8 mouse cellular contexts compared by ENCODE assay signal in genomic region chr7:141046931-141047580, GRCm38 (mm10). TPM values are rescaled to one million over a fixed set of nuclear protein-coding genes. Genes with fewer than 3 reads are reported as not detected.
DNase-seq lines count a peak whose midpoint lies in the region; ATAC-seq and TF ChIP-seq lines count a peak whose summit lies in the region.
"Had no signal": no experiment of that assay in that cellular context is flagged by ENCODE, and none has a peak within 500 bp of the region (broad histone marks: within the 10 kb centered on the region; RNA-seq: fewer than 3 reads in every experiment).

No protein-coding gene starts in this region.

- H3K4me1 ChIP-seq in CH12.LX (ENCODE audit: control insufficient read depth in 1 of 2, insufficient read depth in 2 of 2) = peaks cover 11 to 34% of the 10 kb centered on the region in 2 experiments
- H3K4me1 ChIP-seq in heart, embryonic 11.5 days (ENCODE audit: control insufficient read depth, insufficient read depth, low read length) = peaks cover 10% of the 10 kb centered on the region; the same call in 1 of the 2 replicates
- peaks cover 13% of the 10 kb centered on the region for H3K4me1 ChIP-seq in midbrain, embryonic 12.5 days

- in situ Hi-C loops in CH12.LX (cut with MboI; ENCODE audit: low pct_ligation_motif_present, low pct_unique_long_range_greater_than_20kb, low sequenced_read_pairs) = loop anchor here (5.0 kb wide), 1 partner anchor 35 kb away; the partner anchor contains the start of gene Ifitm3
- in situ Hi-C loops in Patski (cut with MboI; ENCODE audit: low pct_unique_long_range_greater_than_20kb) = loop anchor here (5.0 kb wide), 1 partner anchor 35 kb away; the partner anchor contains the start of gene Ifitm3

- 54% methylated on average over 6 of the region's 6 CpGs for WGBS in heart, embryonic 11.5 days (ENCODE audit: insufficient replicate concordance)
- WGBS in midbrain, embryonic 12.5 days = 72% methylated on average over 6 of the region's 6 CpGs

- dilution Hi-C loops in CH12.LX (cut with MboI; ENCODE audit: extremely low pct_ligation_motif_present, extremely low pct_unique_long_range_greater_than_20kb, low sequenced_read_pairs) = no loop called here

- H3K4me2 ChIP-seq in CH12.LX (ENCODE audit: insufficient read depth, low read depth, poor library complexity, severe bottlenecking) = peak overlapping the region; percentile 97
- peak overlapping the region; percentile 90 for H3K4me2 ChIP-seq in heart, embryonic 11.5 days
- H3K4me2 ChIP-seq in midbrain, embryonic 12.5 days (replicated peaks) = 0 out of 2 replicates have a peak overlapping the region, but pooled peaks have one; percentile 73

- CTCF ChIA-PET in Patski (lab: Charles Lee) = interaction anchor here (0.7 to 3.5 kb wide), 9 partner anchors 23 to 138 kb away, joined by 3 to 37 read pairs (median 3); no protein-coding TSS in a partner anchor

- POLR2A ChIA-PET in Patski (lab: Charles Lee) = no interaction called here

- peak; percentile 1 for ATAC-seq in Patski
- no peak for ATAC-seq in heart, embryonic 11.5 days (replicated peaks; ENCODE audit: insufficient number of reproducible peaks, low FRiP score, low TSS enrichment)
- ATAC-seq in midbrain, embryonic 12.5 days (ENCODE audit: low FRiP score, low read depth) = no peak

- peak overlapping the region; percentile 26; the same call in 1 of the 2 replicates for H3K27ac ChIP-seq in CH12.LX (ENCODE audit: insufficient read depth, low read depth)
- H3K27ac ChIP-seq in heart, embryonic 11.5 days (ENCODE audit: low read depth, low read length) = peak overlapping the region; percentile 59
- H3K27ac ChIP-seq in midbrain, embryonic 12.5 days (replicated peaks) = no peak overlapping the region

- no peak for TF ChIP-seq POLR2A in CH12.LX (IDR thresholded peaks at IDR 0.05; ENCODE audit: low read depth, low read length)

- peaks cover 4% of the 10 kb centered on the region for H3K9me3 ChIP-seq in CH12.LX (replicated peaks; ENCODE audit: low read length)
- no peaks in the 10 kb centered on the region for H3K9me3 ChIP-seq in heart, embryonic 11.5 days (replicated peaks; ENCODE audit: control insufficient read depth, low read length)
- H3K9me3 ChIP-seq in midbrain, embryonic 12.5 days = no peaks in the 10 kb centered on the region

- H3K79me2 ChIP-seq in CH12.LX (replicated peaks; ENCODE audit: control insufficient read depth, extremely low read depth, insufficient read depth, poor library complexity, severe bottlenecking) = no peaks in the 10 kb centered on the region

- peak overlapping the region; percentile 18; the same call in 1 of the 2 replicates for H3K9ac ChIP-seq in CH12.LX (ENCODE audit: insufficient read depth, low read depth)
- peak overlapping the region; percentile 22 for H3K9ac ChIP-seq in heart, embryonic 11.5 days (ENCODE audit: low read depth, low read length)
- no peak overlapping the region for H3K9ac ChIP-seq in midbrain, embryonic 12.5 days (replicated peaks)

- TF ChIP-seq RAD21 in CH12.LX (IDR thresholded peaks at IDR 0.05; ENCODE audit: low read depth, low read length) = no peak; the same call in 1 of the 2 replicates

- TF ChIP-seq CTCF in CH12.LX (conservative IDR thresholded peaks at IDR 0.05 in 1 of 2, IDR thresholded peaks at IDR 0.05 in 1 of 2; ENCODE audit: low read depth in 2 of 2, low read length in 2 of 2) = no peak
- TF ChIP-seq CTCF in Patski (IDR thresholded peaks at IDR 0.05) = no peak

- peak; percentile 63; the same call in 1 of the 2 replicates for TF ChIP-seq EP300 in CH12.LX (IDR thresholded peaks at IDR 0.05; ENCODE audit: low read length)

- peaks cover 6% of the 10 kb centered on the region for H3K27me3 ChIP-seq in CH12.LX (replicated peaks)
- no peaks in the 10 kb centered on the region for H3K27me3 ChIP-seq in Patski
- H3K27me3 ChIP-seq in heart, embryonic 11.5 days (ENCODE audit: control insufficient read depth, insufficient read depth, low read length) = peaks cover 5% of the 10 kb centered on the region; the same call in 1 of the 2 replicates
- 0 out of 2 replicates have a peak, but pooled peaks cover 5% of the 10 kb centered on the region for H3K27me3 ChIP-seq in midbrain, embryonic 12.5 days

- H3K36me3 ChIP-seq in CH12.LX (replicated peaks in 1 of 2; ENCODE audit: control insufficient read depth in 1 of 2, insufficient read depth in 1 of 2, low read length in 1 of 2) = no peaks in the 10 kb centered on the region
- H3K36me3 ChIP-seq in heart, embryonic 11.5 days (ENCODE audit: control insufficient read depth, insufficient read depth, low read length) = no peaks in the 10 kb centered on the region
- no peaks in the 10 kb centered on the region for H3K36me3 ChIP-seq in midbrain, embryonic 12.5 days

- H3K4me3 ChIP-seq in CH12.LX (replicated peaks in 1 of 3; ENCODE audit: low read depth in 2 of 3, low read length in 2 of 3, poor library complexity in 1 of 3) = no peak overlapping the region
- H3K4me3 ChIP-seq in heart, embryonic 11.5 days (ENCODE audit: low read depth, low read length) = no peak overlapping the region
- no peak overlapping the region for H3K4me3 ChIP-seq in midbrain, embryonic 12.5 days

- DNase-seq in CH12.LX (ENCODE audit: extremely low read depth) (peak; percentile 52), Patski (ENCODE audit: low read depth, low spot score) (no peak)
- peak; percentile 67 for DNase-seq in kidney, postnatal 10 days
- DNase-seq in urinary bladder, adult 2 months (ENCODE audit: low spot score) = no peak
- DNase-seq in spleen, postnatal 4 days (ENCODE audit: low spot score in 2 of 2) = no peak

TF ChIP-seq in CH12.LX, 34 proteins besides CTCF, POLR2A, EP300 and RAD21:
- TF ChIP-seq TCF12 (IDR thresholded peaks at IDR 0.05; ENCODE audit: low read depth, low read length) (peak; percentile 34; the same call in 1 of the 2 replicates), IRF4 (IDR thresholded peaks at IDR 0.05; ENCODE audit: low read depth, low read length) (peak; percentile 27; the same call in 1 of the 2 replicates), SMC3 (IDR thresholded peaks at IDR 0.05; ENCODE audit: low read depth, low read length) (peak; percentile 3; the same call in 1 of the 2 replicates), MAZ (IDR thresholded peaks at IDR 0.05; ENCODE audit: low read depth, low read length) (no peak), ELF1 (IDR thresholded peaks at IDR 0.05; ENCODE audit: low read depth, low read length) (no peak), CHD2 (IDR thresholded peaks at IDR 0.05; ENCODE audit: low read length) (no peak), SIN3A (IDR thresholded peaks at IDR 0.05; ENCODE audit: low read length) (0 out of 2 replicates have a peak, but pooled peaks have one; percentile 31), KAT2A (IDR thresholded peaks at IDR 0.05; ENCODE audit: insufficient replicate concordance, low read length) (0 out of 2 replicates have a peak, but pooled peaks have one; percentile 39), NELFE (IDR thresholded peaks at IDR 0.05; ENCODE audit: low read depth, low read length) (no peak), MYC (IDR thresholded peaks at IDR 0.05; ENCODE audit: low read depth, low read length) (no peak)
TF ChIP-seq in CH12.LX: peak in this region for 5.

RNA-seq across cellular contexts. Expression of gene B4galnt4, which starts 13.8 kb away (rescaled TPM):
- total RNA-seq in CH12.LX (2012; rRNA removed) (11.2 and 13.1 TPM in 2 replicates), CH12.LX (2014; rRNA removed) (0.70 and 0.91 TPM in 2 replicates)
- polyA plus RNA-seq in CH12.LX (2012; ENCODE audit: insufficient read length, low read depth) (2.9 TPM in 2 replicates), Patski (2021) (2.2 TPM)
- polyA plus RNA-seq in heart, embryonic 11.5 days (2014; fragmentation: Nextera tagmentation; extraction: Ambion mirVana) = 1.4 and 2.6 TPM in 2 replicates
- polyA plus RNA-seq in midbrain, embryonic 12.5 days (2016; fragmentation: Nextera tagmentation; extraction: Ambion mirVana) = 41.9 and 45.3 TPM in 2 replicates
- 0.45 and 0.55 TPM in 2 replicates for polyA plus RNA-seq in urinary bladder, adult 2 months (2012; rRNA removed)

RNA-seq across cellular contexts. Expression of gene Gm17387, which starts 18.1 kb away (rescaled TPM):
- total RNA-seq in CH12.LX (2012; rRNA removed) (not detected in 2 replicates), CH12.LX (2014; rRNA removed) (not detected in 2 replicates)
- polyA plus RNA-seq in CH12.LX (2012; ENCODE audit: insufficient read length, low read depth) (not detected in 2 replicates), Patski (2021) (not detected)
- not detected in 2 replicates for polyA plus RNA-seq in heart, embryonic 11.5 days (2014; fragmentation: Nextera tagmentation; extraction: Ambion mirVana)
- polyA plus RNA-seq in midbrain, embryonic 12.5 days (2016; fragmentation: Nextera tagmentation; extraction: Ambion mirVana) = not detected in 2 replicates
- polyA plus RNA-seq in urinary bladder, adult 2 months (2012; rRNA removed) = not detected in 2 replicates
- polyA plus RNA-seq: large intestine, adult 2 months had no signal

RNA-seq across cellular contexts. Expression of gene Ifitm6, which starts 29.3 kb away (rescaled TPM):
- total RNA-seq in CH12.LX (2012; rRNA removed) (not detected in 2 replicates), CH12.LX (2014; rRNA removed) (not detected in 2 replicates)
- polyA plus RNA-seq in CH12.LX (2012; ENCODE audit: insufficient read length, low read depth) (not detected in 2 replicates), Patski (2021) (0.21 TPM)
- polyA plus RNA-seq in heart, embryonic 11.5 days (2014; fragmentation: Nextera tagmentation; extraction: Ambion mirVana) = 0.26 TPM in 1 of 2 replicates, not detected in the other
- 0.29 TPM in 1 of 2 replicates, not detected in the other for polyA plus RNA-seq in midbrain, embryonic 12.5 days (2016; fragmentation: Nextera tagmentation; extraction: Ambion mirVana)
- 7.5 and 8.8 TPM in 2 replicates for polyA plus RNA-seq in urinary bladder, adult 2 months (2012; rRNA removed)

RNA-seq across cellular contexts. Expression of gene Pkp3, which starts 31.0 kb away (rescaled TPM):
- total RNA-seq in CH12.LX (2012; rRNA removed) = 52.8 and 63.1 TPM in 2 replicates
- 23.9 and 25.3 TPM in 2 replicates for total RNA-seq in CH12.LX (2014; rRNA removed)
- polyA plus RNA-seq in CH12.LX (2012; ENCODE audit: insufficient read length, low read depth) = 37.8 and 38.0 TPM in 2 replicates
- 2.2 TPM for polyA plus RNA-seq in Patski (2021)
- polyA plus RNA-seq in heart, embryonic 11.5 days (2014; fragmentation: Nextera tagmentation; extraction: Ambion mirVana) = 0.67 and 0.68 TPM in 2 replicates
- polyA plus RNA-seq in midbrain, embryonic 12.5 days (2016; fragmentation: Nextera tagmentation; extraction: Ambion mirVana) = 1.6 and 1.8 TPM in 2 replicates
- polyA plus RNA-seq in urinary bladder, adult 2 months (2012; rRNA removed) = 26.5 and 27.7 TPM in 2 replicates

RNA-seq across cellular contexts. Expression of gene Ifitm3, which starts 36.5 kb away (rescaled TPM):
- total RNA-seq in CH12.LX (2012; rRNA removed) (0.25 TPM in 1 of 2 replicates, not detected in the other), CH12.LX (2014; rRNA removed) (not detected in 2 replicates)
- polyA plus RNA-seq in CH12.LX (2012; ENCODE audit: insufficient read length, low read depth) (not detected in 2 replicates), Patski (2021) (8.6 TPM)
- 32.5 and 36.2 TPM in 2 replicates for polyA plus RNA-seq in heart, embryonic 11.5 days (2014; fragmentation: Nextera tagmentation; extraction: Ambion mirVana)
- 16.2 and 17.9 TPM in 2 replicates for polyA plus RNA-seq in midbrain, embryonic 12.5 days (2016; fragmentation: Nextera tagmentation; extraction: Ambion mirVana)
- polyA plus RNA-seq in urinary bladder, adult 2 months (2012; rRNA removed) = 596 and 696 TPM in 2 replicates

Comparison
In these comparisons a context has a peak if more than half of its experiments do, and no peak if none do; other contexts are left out.
1. DNase-seq: peak in CH12.LX (single experiment) and kidney, postnatal 10 days (single experiment); none in Patski (single experiment), urinary bladder, adult 2 months (single experiment) and spleen, postnatal 4 days (0 of 2).
2. RNA of gene B4galnt4, which starts 13.8 kb away (polyA plus RNA-seq): 41.9 to 45.3 TPM in midbrain, embryonic 12.5 days; 2.9 TPM in CH12.LX, 1.4 to 2.6 TPM in heart, embryonic 11.5 days, 2.2 TPM in Patski (single experiment) and 0.45 to 0.55 TPM in urinary bladder, adult 2 months; every median in the first group is over 10 times any median in the second.
3. Peak in every context shown above with its lines, with median percentiles within 50 percentile points of each other: H3K4me2 ChIP-seq.